Mouse (Mus musculus) cerebellum, adult 2 months (tissue): ENCODE measurements around the gene Gfy.

ENCODE experiments used
- CTCF ChIP-seq: fragments of 200-500 bp; IDR thresholded peaks from 2 replicates; pipeline ENCODE4 v1.5.1; 2011; ENCODE audit warnings: low read depth, mild to moderate bottlenecking, control low read depth, low read length, moderate library complexity, borderline replicate concordance; ENCODE audit not compliant: insufficient read depth
- POLR2A ChIP-seq: fragments of 200-500 bp; IDR thresholded peaks from 2 replicates; pipeline ENCODE4 v1.6.1; 2011; ENCODE audit warnings: low read length, control low read depth, borderline replicate concordance; ENCODE audit not compliant: insufficient read depth

- TF ChIP-seq CTCF = no peak
- TF ChIP-seq POLR2A = no peak
Observed at GRCm38 (mm10) chr7:45191161-45191560, 11.8 kb upstream of the Gfy start.
